Mouse (Mus musculus): ENCODE data around the gene Megf6. TPM values are rescaled to one million over a fixed set of nuclear protein-coding genes. Genes with fewer than 3 reads are reported as not detected.

Megf6 gene
- polyA plus RNA-seq, 1 experiment from 2014 or later = 9.5 TPM

- WGBS = 58% methylated on average over 8 of the region's 8 CpGs
- H3K27ac ChIP-seq = no peak overlapping the region
- H3K4me1 ChIP-seq = no peaks in the 10 kb centered on the region
Measured at GRCm38 (mm10) chr4:154294262-154294731, 123.8 kb downstream of the Megf6 start.

GRCm38 (mm10) chr4:154297761-154298160, 127.2 kb downstream of the Megf6 start:
- H3K27ac ChIP-seq = no peak overlapping the region
- H3K36me3 ChIP-seq (replicated peaks) = no peaks in the 10 kb centered on the region
- no peak overlapping the region for H3K4me3 ChIP-seq
- peaks cover 28% of the 10 kb centered on the region for H3K27me3 ChIP-seq (replicated peaks)
- H3K9ac ChIP-seq = no peak overlapping the region
- 42% methylated on average over 9 of the region's 9 CpGs for WGBS
- H3K4me2 ChIP-seq = no peak overlapping the region
- no peak for ATAC-seq (replicated peaks)
- no peaks in the 10 kb centered on the region for H3K9me3 ChIP-seq
- peaks cover 8% of the 10 kb centered on the region for H3K4me1 ChIP-seq

More at GRCm38 (mm10) chr4:154294262-154294731, 123.8 kb downstream of the Megf6 start:
- H3K36me3 ChIP-seq (replicated peaks) = no peaks in the 10 kb centered on the region
- H3K9ac ChIP-seq = no peak overlapping the region
- no peaks in the 10 kb centered on the region for H3K9me3 ChIP-seq
- ATAC-seq (replicated peaks) = no peak
- no peak overlapping the region for H3K4me2 ChIP-seq
- H3K27me3 ChIP-seq (replicated peaks) = peaks cover 6% of the 10 kb centered on the region
- no peak overlapping the region for H3K4me3 ChIP-seq

DNA sequence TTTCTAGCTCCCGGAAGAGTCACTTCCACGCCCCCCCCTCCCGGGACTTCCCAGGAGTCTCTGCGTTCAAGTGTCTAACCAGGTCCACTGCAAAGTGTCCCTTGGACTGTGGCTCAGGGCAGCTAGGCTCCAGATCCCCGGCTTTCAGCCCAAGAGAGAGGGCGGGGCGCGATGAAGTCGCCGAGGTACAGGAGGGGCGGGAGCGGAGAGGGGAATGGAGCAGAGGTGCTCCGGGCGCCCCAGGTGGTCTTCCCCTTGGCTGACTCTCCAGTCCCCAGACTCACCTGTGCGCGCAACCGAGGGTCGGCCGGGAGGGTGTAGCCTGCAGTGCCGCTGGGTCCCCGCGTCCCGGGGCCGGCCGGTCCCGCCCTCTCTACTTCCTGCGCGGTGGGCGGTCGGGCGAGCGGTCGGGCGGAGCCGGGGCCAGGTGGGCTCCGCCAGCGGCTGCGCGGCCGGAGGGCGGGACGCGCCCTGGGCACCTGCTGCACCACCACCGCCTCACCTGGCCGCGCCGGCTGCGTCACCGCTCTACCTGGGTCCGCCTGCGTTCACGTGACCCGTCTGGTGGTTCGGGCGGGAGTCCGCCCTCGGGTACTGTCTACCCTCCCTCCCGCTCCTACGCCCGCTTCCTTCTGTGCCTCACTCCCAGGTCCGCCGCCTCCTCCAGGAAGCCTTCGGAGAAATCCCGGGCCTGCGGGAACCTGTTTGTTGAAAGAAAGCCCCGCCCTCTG, 129.2 kb downstream of the Megf6 start:
- no peaks in the 10 kb centered on the region for H3K36me3 ChIP-seq (replicated peaks)
- H3K4me1 ChIP-seq = peaks cover 8% of the 10 kb centered on the region
- peak overlapping the region; percentile 67 for H3K4me2 ChIP-seq
- H3K4me3 ChIP-seq = peak overlapping the region; percentile 42
- H3K27ac ChIP-seq = no peak overlapping the region
- peaks cover 28% of the 10 kb centered on the region for H3K27me3 ChIP-seq (replicated peaks)
- no peaks in the 10 kb centered on the region for H3K9me3 ChIP-seq
- ATAC-seq (replicated peaks) = peak; percentile 42; the same call in 1 of the 2 replicates
- under 1% methylated on average over 66 of the region's 66 CpGs for WGBS
- peak overlapping the region; percentile 4; the same call in 1 of the 2 replicates for H3K9ac ChIP-seq

DNA sequence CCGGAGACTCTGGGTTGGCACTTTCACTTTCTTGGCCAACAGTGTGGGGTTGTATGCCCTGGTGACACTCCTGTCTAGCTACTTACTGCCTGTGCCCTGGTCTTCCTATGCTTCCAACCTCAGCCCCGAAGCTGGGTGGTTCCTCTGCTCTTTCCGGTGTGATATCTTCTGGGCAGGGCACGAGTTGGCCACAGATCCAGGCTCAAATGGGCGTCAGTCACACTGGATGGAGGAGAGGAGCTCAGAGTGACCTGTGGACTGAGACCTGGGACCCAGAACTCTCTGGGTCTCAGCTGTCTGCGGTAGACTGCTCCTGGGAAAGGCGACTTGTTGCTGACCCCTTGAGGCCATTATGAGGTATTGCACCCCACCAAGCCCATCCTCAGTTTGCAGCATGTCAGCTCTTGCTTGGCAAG, 130.9 kb downstream of the Megf6 start, which contains the start of gene Arhgef16:
TSS of gene Arhgef16 (minus strand) at position 211 of the 416 bp plus-strand sequence.
- Histone ChIP-seq H3K9ac (no peak within 1 kb of the TSS), H3K36me3 (replicated peaks) (no peaks in the 10 kb centered on the region), H3K27me3 (replicated peaks) (peaks cover 28% of the 10 kb centered on the region), H3K4me3 (no peak within 1 kb of the TSS), H3K4me1 (peaks cover 8% of the 10 kb centered on the region), H3K4me2 (no peak within 1 kb of the TSS), H3K27ac (no peak within 1 kb of the TSS), H3K9me3 (no peaks in the 10 kb centered on the region)
- 25% methylated on average over 7 of the region's 7 CpGs for WGBS
- peak; percentile 48; the same call in 1 of the 2 replicates for ATAC-seq (replicated peaks)

- H3K27me3 ChIP-seq (replicated peaks) = no peaks in the 10 kb centered on the region
- H3K27ac ChIP-seq = no peak overlapping the region
- no peak overlapping the region for H3K9ac ChIP-seq
- H3K4me1 ChIP-seq = no peaks in the 10 kb centered on the region
- WGBS = 77% methylated on average over 2 of the region's 2 CpGs
- no peak for ATAC-seq (replicated peaks)
- H3K9me3 ChIP-seq = no peaks in the 10 kb centered on the region
- no peak overlapping the region for H3K4me2 ChIP-seq
- H3K4me3 ChIP-seq = no peak overlapping the region
- H3K36me3 ChIP-seq (replicated peaks) = no peaks in the 10 kb centered on the region
Measured at GRCm38 (mm10) chr4:154309131-154309530, 138.6 kb downstream of the Megf6 start.

GRCm38 (mm10) chr4:154310576-154311262, 140.2 kb downstream of the Megf6 start:
- Histone ChIP-seq H3K27me3 (replicated peaks) (no peaks in the 10 kb centered on the region), H3K36me3 (replicated peaks) (no peaks in the 10 kb centered on the region), H3K4me2 (no peak overlapping the region), H3K27ac (no peak overlapping the region), H3K9me3 (no peaks in the 10 kb centered on the region), H3K4me1 (no peaks in the 10 kb centered on the region), H3K9ac (no peak overlapping the region), H3K4me3 (no peak overlapping the region)
- no peak for ATAC-seq (replicated peaks)
- 78% methylated on average over 9 of the region's 9 CpGs for WGBS

DNA sequence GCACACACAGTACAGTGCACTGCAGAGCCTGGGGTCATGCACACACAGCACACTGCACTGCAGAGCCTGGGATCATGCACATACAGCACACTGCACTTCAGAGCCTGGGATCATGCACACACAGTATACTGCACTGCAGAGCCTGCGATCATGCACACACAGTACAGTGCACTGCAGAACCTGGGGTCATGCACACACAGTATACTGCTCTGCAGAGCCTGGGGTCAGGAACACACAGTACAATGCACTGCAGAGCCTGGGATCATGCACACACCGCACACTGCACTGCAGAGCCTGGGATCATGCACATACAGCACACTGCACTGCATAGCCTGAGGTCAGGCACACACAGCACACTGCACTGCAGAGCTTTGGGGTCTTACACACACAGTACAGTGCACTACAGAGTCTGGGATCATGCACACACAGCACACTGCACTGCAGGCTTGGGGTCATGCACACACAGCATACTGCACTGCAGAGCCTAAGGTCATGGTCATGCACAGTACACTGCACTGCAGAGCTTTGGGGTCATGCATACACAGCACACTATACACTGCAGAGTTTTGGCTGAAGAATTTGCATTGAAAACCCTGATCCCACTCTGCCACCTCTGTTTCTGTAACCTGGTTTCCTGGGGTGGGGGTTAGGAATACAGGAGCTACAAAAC, 141.7 kb downstream of the Megf6 start:
- H3K27me3 ChIP-seq (replicated peaks) = no peaks in the 10 kb centered on the region
- no peaks in the 10 kb centered on the region for H3K9me3 ChIP-seq
- no peak overlapping the region for H3K4me3 ChIP-seq
- ATAC-seq (replicated peaks) = 0 out of 2 replicates have a peak, but pooled peaks have one; percentile 33
- no peaks in the 10 kb centered on the region for H3K36me3 ChIP-seq (replicated peaks)
- peak overlapping the region; percentile 40; the same call in 1 of the 2 replicates for H3K27ac ChIP-seq
- no peaks in the 10 kb centered on the region for H3K4me1 ChIP-seq
- no peak overlapping the region for H3K9ac ChIP-seq
- no peak overlapping the region for H3K4me2 ChIP-seq
- 73% methylated on average over 2 of the region's 2 CpGs for WGBS

DNA sequence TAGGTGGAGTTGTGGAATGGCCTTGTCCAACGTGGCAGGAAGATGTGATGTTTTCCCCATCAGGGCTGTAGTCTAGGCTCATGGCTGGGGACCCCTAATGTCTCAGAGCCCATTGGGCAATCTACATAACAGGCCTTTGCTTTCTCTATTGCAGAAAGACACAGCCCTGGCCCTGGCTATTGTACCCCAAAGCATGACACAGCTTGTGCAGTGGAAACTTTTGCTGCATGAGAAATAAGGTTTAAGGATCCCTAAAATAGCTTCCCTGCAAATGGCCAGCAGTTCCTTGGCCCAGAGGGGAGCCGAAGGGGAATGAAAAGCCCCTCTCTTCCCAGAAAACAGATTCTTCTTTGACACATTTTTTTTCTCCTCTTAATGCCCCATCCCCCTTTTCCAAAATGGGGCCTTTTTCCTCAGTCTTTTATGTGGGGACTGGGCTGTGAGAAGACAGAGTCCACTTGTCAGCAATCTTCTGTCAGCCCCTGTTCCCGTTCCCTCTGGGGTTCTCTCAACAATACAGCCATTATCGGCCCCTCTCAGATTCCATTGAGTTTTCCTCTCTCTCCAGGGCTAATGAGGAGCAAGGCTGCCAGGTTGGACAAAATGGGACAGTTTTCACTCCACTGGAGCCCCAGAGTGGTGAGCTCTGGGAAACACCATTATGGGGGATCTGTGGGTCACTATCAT, 142.5 kb downstream of the Megf6 start:
- no peaks in the 10 kb centered on the region for H3K36me3 ChIP-seq (replicated peaks)
- no peak overlapping the region for H3K4me2 ChIP-seq
- H3K27ac ChIP-seq = peak overlapping the region; percentile 40
- no peaks in the 10 kb centered on the region for H3K9me3 ChIP-seq
- no peak overlapping the region for H3K9ac ChIP-seq
- 32% methylated on average over 4 of the region's 4 CpGs for WGBS
- H3K27me3 ChIP-seq (replicated peaks) = no peaks in the 10 kb centered on the region
- no peaks in the 10 kb centered on the region for H3K4me1 ChIP-seq
- no peak; the same call in 1 of the 2 replicates for ATAC-seq (replicated peaks)
- H3K4me3 ChIP-seq = no peak overlapping the region

DNA sequence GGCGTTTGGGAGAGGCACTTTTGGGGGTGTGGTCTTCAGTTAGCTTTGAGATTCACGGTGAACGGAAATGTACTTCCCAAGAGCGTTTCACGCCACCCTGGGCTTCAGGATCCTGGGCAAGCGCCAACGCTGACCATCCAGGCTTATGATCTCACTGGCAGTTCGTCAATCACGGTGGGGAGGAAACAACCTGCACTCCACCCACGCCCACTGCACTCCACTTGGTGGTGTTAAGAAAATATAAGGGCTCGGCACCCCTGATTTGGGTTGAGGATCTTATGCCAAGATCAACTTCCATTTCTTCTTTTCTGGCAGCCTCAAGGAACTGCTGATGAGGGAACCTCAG, 143.1 kb downstream of the Megf6 start:
- Histone ChIP-seq H3K27me3 (replicated peaks) (no peaks in the 10 kb centered on the region), H3K27ac (peak overlapping the region; percentile 38; the same call in 1 of the 2 replicates), H3K9me3 (no peaks in the 10 kb centered on the region), H3K4me3 (no peak overlapping the region), H3K4me1 (no peaks in the 10 kb centered on the region), H3K9ac (no peak overlapping the region), H3K4me2 (no peak overlapping the region), H3K36me3 (replicated peaks) (no peaks in the 10 kb centered on the region)
- 78% methylated on average over 11 of the region's 11 CpGs for WGBS
- no peak for ATAC-seq (replicated peaks)

Measured in midbrain, embryonic 15.5 days (tissue).